Mouse (Mus musculus): ENCODE measurements around the gene Fhl1.

The Fhl1 gene

GRCm38 (mm10) chrX:56731306-56732201, at the start of gene Fhl1:
TSS of gene Fhl1 (plus strand) at chrX:56731787.
- DNase-seq (ENCODE audit: extremely low read depth, low read depth) = no peak

- no peak for DNase-seq (ENCODE audit: extremely low read depth, low read depth)
Observed at GRCm38 (mm10) chrX:56682156-56682720, 49.3 kb upstream of the Fhl1 start.

- no peak for DNase-seq (ENCODE audit: extremely low read depth, low read depth)
Observed at GRCm38 (mm10) chrX:56683521-56683920, 48.1 kb upstream of the Fhl1 start.

- no peak for DNase-seq (ENCODE audit: extremely low read depth, low read depth)
Observed at GRCm38 (mm10) chrX:56692554-56692953, 39.0 kb upstream of the Fhl1 start.

GRCm38 (mm10) chrX:56694539-56694938, 37.0 kb upstream of the Fhl1 start:
- no peak for DNase-seq (ENCODE audit: extremely low read depth, low read depth)

GRCm38 (mm10) chrX:56697199-56697780, 34.3 kb upstream of the Fhl1 start:
- no peak for DNase-seq (ENCODE audit: extremely low read depth, low read depth)

GRCm38 (mm10) chrX:56697886-56698285, 33.7 kb upstream of the Fhl1 start:
- DNase-seq (ENCODE audit: extremely low read depth, low read depth) = no peak

GRCm38 (mm10) chrX:56701261-56701660, 30.3 kb upstream of the Fhl1 start:
- no peak for DNase-seq (ENCODE audit: extremely low read depth, low read depth)

- no peak for DNase-seq (ENCODE audit: extremely low read depth, low read depth)
Observed at GRCm38 (mm10) chrX:56703965-56704562, 27.5 kb upstream of the Fhl1 start.

GRCm38 (mm10) chrX:56708592-56709370, 22.8 kb upstream of the Fhl1 start:
- no peak for DNase-seq (ENCODE audit: extremely low read depth, low read depth)

GRCm38 (mm10) chrX:56710522-56710921, 21.1 kb upstream of the Fhl1 start:
- no peak for DNase-seq (ENCODE audit: extremely low read depth, low read depth)

GRCm38 (mm10) chrX:56712666-56713065, 18.9 kb upstream of the Fhl1 start:
- DNase-seq (ENCODE audit: extremely low read depth, low read depth) = no peak

GRCm38 (mm10) chrX:56722559-56722958, 9.0 kb upstream of the Fhl1 start:
- no peak for DNase-seq (ENCODE audit: extremely low read depth, low read depth)

- DNase-seq (ENCODE audit: extremely low read depth, low read depth) = no peak
Observed at GRCm38 (mm10) chrX:56728507-56728906, 3.1 kb upstream of the Fhl1 start.

GRCm38 (mm10) chrX:56730828-56731305, 720 bp upstream of the Fhl1 start:
- no peak for DNase-seq (ENCODE audit: extremely low read depth, low read depth)

GRCm38 (mm10) chrX:56732401-56732800, 814 bp downstream of the Fhl1 start:
- no peak for DNase-seq (ENCODE audit: extremely low read depth, low read depth)

- no peak for DNase-seq (ENCODE audit: extremely low read depth, low read depth)
Observed at GRCm38 (mm10) chrX:56734436-56734835, 2.8 kb downstream of the Fhl1 start.

- no peak for DNase-seq (ENCODE audit: extremely low read depth, low read depth)
Observed at GRCm38 (mm10) chrX:56736226-56736625, 4.6 kb downstream of the Fhl1 start.

- no peak for DNase-seq (ENCODE audit: extremely low read depth, low read depth)
Observed at GRCm38 (mm10) chrX:56737848-56738554, 6.4 kb downstream of the Fhl1 start.

- DNase-seq (ENCODE audit: extremely low read depth, low read depth) = peak; percentile 81
Observed at GRCm38 (mm10) chrX:56741428-56741827, 9.8 kb downstream of the Fhl1 start.

Measured in MEL-GATA-1-ER (cell line).